Mouse (Mus musculus) myocyte (in vitro differentiated cells): Measurements from ENCODE around the gene Emcn. TPM values are rescaled to one million over a fixed set of nuclear protein-coding genes. Genes with fewer than 3 reads are reported as not detected.

Experiments used
- H3K27me3 ChIP-seq: one replicate; pipeline ENCODE4 v1.6.1; 2011; ENCODE audit not compliant: control insufficient read depth, insufficient read depth, insufficient read length
- H3K36me3 ChIP-seq: one replicate; pipeline ENCODE4 v1.6.1; 2011; ENCODE audit not compliant: control insufficient read depth, insufficient read depth
- H3K4me2 ChIP-seq: one replicate; pipeline ENCODE4 v1.6.1; 2011; ENCODE audit warnings: low read depth, control low read depth
- H3K4me3 ChIP-seq: one replicate; pipeline ENCODE4 v1.5.1; 2011; ENCODE audit warnings: mild to moderate bottlenecking, control low read depth, moderate library complexity
- H3K79me2 ChIP-seq: one replicate; pipeline ENCODE4 v1.6.1; 2011; ENCODE audit not compliant: control insufficient read depth, insufficient read depth
- H3ac ChIP-seq: one replicate; pipeline ENCODE4 v1.6.1; 2011; ENCODE audit not compliant: control insufficient read depth, insufficient read length
- CEBPB ChIP-seq: IDR thresholded peaks from 2 replicates; pipeline ENCODE4 v1.6.1; 2011; ENCODE audit warnings: mild to moderate bottlenecking, moderate library complexity; ENCODE audit not compliant: poor library complexity, insufficient read depth, severe bottlenecking
- E2F4 ChIP-seq: IDR thresholded peaks from one replicate; pipeline ENCODE4 v1.6.1; 2011; ENCODE audit warnings: mild to moderate bottlenecking, control low read depth, moderate library complexity; ENCODE audit not compliant: insufficient read depth
- MAX ChIP-seq: IDR thresholded peaks from one replicate; pipeline ENCODE4 v1.6.1; 2011; ENCODE audit warnings: low read depth, mild to moderate bottlenecking, control low read depth
- MYOD1 ChIP-seq, 3 experiments: IDR thresholded peaks; one replicate each; pipeline ENCODE4 v1.6.1; 2011; ENCODE audit warnings: control low read depth in 2 of 3, low read depth in 2 of 3, mild to moderate bottlenecking in 2 of 3, moderate library complexity in 1 of 3; ENCODE audit not compliant: insufficient read length in 2 of 3, control insufficient read depth in 1 of 3
- MYOG ChIP-seq, 3 experiments: IDR thresholded peaks; one replicate each; pipeline ENCODE4 v1.6.1; 2011; ENCODE audit warnings: control low read depth in 2 of 3, low read depth in 2 of 3, mild to moderate bottlenecking in 2 of 3; ENCODE audit not compliant: insufficient read length in 2 of 3, control insufficient read depth in 1 of 3, insufficient read depth in 1 of 3
- POLR2A ChIP-seq: IDR thresholded peaks from one replicate; pipeline ENCODE4 v1.6.1; 2011; ENCODE audit warnings: low read depth, mild to moderate bottlenecking, control low read depth, moderate library complexity; ENCODE audit not compliant: insufficient read length
- POLR2AphosphoS2 ChIP-seq: IDR thresholded peaks from one replicate; pipeline ENCODE4 v1.6.1; 2011; ENCODE audit warnings: low read depth, control low read depth; ENCODE audit not compliant: insufficient read length
- REST ChIP-seq: IDR thresholded peaks from one replicate; pipeline ENCODE4 v1.6.1; 2011; ENCODE audit warnings: mild to moderate bottlenecking, control low read depth, moderate library complexity; ENCODE audit not compliant: insufficient read depth, insufficient read length
- SRF ChIP-seq: IDR thresholded peaks from one replicate; pipeline ENCODE4 v1.6.1; 2011; ENCODE audit warnings: low read depth; ENCODE audit not compliant: control insufficient read depth, insufficient read length
- TCF12 ChIP-seq: IDR thresholded peaks from one replicate; pipeline ENCODE4 v1.6.1; 2011; ENCODE audit warnings: mild to moderate bottlenecking, control low read depth; ENCODE audit not compliant: poor library complexity, insufficient read depth, severe bottlenecking
- TCF3 ChIP-seq: IDR thresholded peaks from one replicate; pipeline ENCODE4 v1.6.1; 2011; ENCODE audit warnings: low read depth, control low read depth; ENCODE audit not compliant: insufficient read length
- USF1 ChIP-seq: IDR thresholded peaks from one replicate; pipeline ENCODE4 v1.6.1; 2011; ENCODE audit warnings: low read depth, mild to moderate bottlenecking, control low read depth, moderate library complexity
- polyA plus RNA-seq: library from polyadenylated mRNA; unstranded; fragments of >200 nt; fragmentation: generic; extraction: Trizol; gene quantifications from one replicate; pipeline ENCODE4 v1.2.1, GENCODE M21; 2012; ENCODE audit warnings: missing spikeins

Gene Emcn
- polyA plus RNA-seq, 1 experiment: not detected

- TF ChIP-seq SRF: no peak
- no peak for TF ChIP-seq TCF12
- no peak for TF ChIP-seq POLR2A
- no peak for TF ChIP-seq POLR2AphosphoS2
- Histone ChIP-seq H3K79me2 (no peaks in the 10 kb centered on the region), H3ac (no peak overlapping the region), H3K4me2 (no peak overlapping the region), H3K27me3 (no peaks in the 10 kb centered on the region), H3K4me3 (no peak overlapping the region), H3K36me3 (no peaks in the 10 kb centered on the region)
These were observed 77.8 kb downstream of the Emcn start for GRCm38 (mm10) chr3:137418636-137419035.

GRCm38 (mm10) chr3:137429516-137429915 is 88.6 kb downstream of the Emcn start:
- no peak for TF ChIP-seq SRF
- TF ChIP-seq TCF3: no peak
- no peak for TF ChIP-seq MYOG (IDR thresholded peaks at IDR 0.05; ENCODE audit: control insufficient read depth in 1 of 3, insufficient read depth in 1 of 3, insufficient read length in 2 of 3, low read depth in 2 of 3)
- no peak for TF ChIP-seq POLR2A
- no peak for TF ChIP-seq E2F4
- no peak for TF ChIP-seq MYOD1 (IDR thresholded peaks at IDR 0.05; ENCODE audit: control insufficient read depth in 1 of 3, insufficient read length in 2 of 3, low read depth in 2 of 3)
- no peak for TF ChIP-seq POLR2AphosphoS2
- no peak for TF ChIP-seq REST
- TF ChIP-seq CEBPB: no peak
- TF ChIP-seq USF1: no peak
- TF ChIP-seq TCF12: no peak
- no peak for TF ChIP-seq MAX
- H3K36me3 ChIP-seq: no peaks in the 10 kb centered on the region
- no peaks in the 10 kb centered on the region for H3K79me2 ChIP-seq
- H3K27me3 ChIP-seq: no peaks in the 10 kb centered on the region
- no peak overlapping the region for H3K4me3 ChIP-seq
- H3ac ChIP-seq: no peak overlapping the region
- H3K4me2 ChIP-seq: no peak overlapping the region

GRCm38 (mm10) chr3:137464902-137465629 is 124.2 kb downstream of the Emcn start:
- Histone ChIP-seq H3ac (no peak overlapping the region), H3K4me3 (no peak overlapping the region), H3K4me2 (no peak overlapping the region), H3K36me3 (no peaks in the 10 kb centered on the region), H3K79me2 (no peaks in the 10 kb centered on the region), H3K27me3 (no peaks in the 10 kb centered on the region)
- no peak for TF ChIP-seq SRF
- no peak for TF ChIP-seq E2F4
- TF ChIP-seq TCF12: no peak
- TF ChIP-seq MYOG (IDR thresholded peaks at IDR 0.05; ENCODE audit: control insufficient read depth in 1 of 3, insufficient read depth in 1 of 3, insufficient read length in 2 of 3, low read depth in 2 of 3): no peak
- no peak for TF ChIP-seq CEBPB
- no peak for TF ChIP-seq REST
- no peak for TF ChIP-seq MYOD1 (IDR thresholded peaks at IDR 0.05; ENCODE audit: control insufficient read depth in 1 of 3, insufficient read length in 2 of 3, low read depth in 2 of 3)
- TF ChIP-seq TCF3: no peak
- TF ChIP-seq MAX: no peak

- H3ac ChIP-seq: no peak overlapping the region
- H3K27me3 ChIP-seq: no peaks in the 10 kb centered on the region
- H3K36me3 ChIP-seq: no peaks in the 10 kb centered on the region
- no peak overlapping the region for H3K4me3 ChIP-seq
- TF ChIP-seq TCF3 (no peak), POLR2A (no peak), CEBPB (no peak), TCF12 (no peak), REST (no peak), MYOG (IDR thresholded peaks at IDR 0.05; ENCODE audit: control insufficient read depth in 1 of 3, insufficient read depth in 1 of 3, insufficient read length in 2 of 3, low read depth in 2 of 3) (no peak), SRF (no peak), MAX (no peak), MYOD1 (IDR thresholded peaks at IDR 0.05; ENCODE audit: control insufficient read depth in 1 of 3, insufficient read length in 2 of 3, low read depth in 2 of 3) (no peak), USF1 (no peak), E2F4 (no peak), POLR2AphosphoS2 (no peak)
- H3K4me2 ChIP-seq: no peak overlapping the region
- no peaks in the 10 kb centered on the region for H3K79me2 ChIP-seq
These were observed 125.1 kb downstream of the Emcn start for GRCm38 (mm10) chr3:137465953-137466352.

GRCm38 (mm10) chr3:137466766-137467165 is 125.9 kb downstream of the Emcn start:
- H3K4me2 ChIP-seq: no peak overlapping the region
- no peaks in the 10 kb centered on the region for H3K36me3 ChIP-seq
- H3K4me3 ChIP-seq: no peak overlapping the region
- no peaks in the 10 kb centered on the region for H3K27me3 ChIP-seq
- no peak overlapping the region for H3ac ChIP-seq
- TF ChIP-seq E2F4: no peak
- no peak for TF ChIP-seq MYOD1 (IDR thresholded peaks at IDR 0.05; ENCODE audit: control insufficient read depth in 1 of 3, insufficient read length in 2 of 3, low read depth in 2 of 3)
- no peak for TF ChIP-seq TCF12
- no peak for TF ChIP-seq POLR2A
- no peak for TF ChIP-seq REST
- no peak for TF ChIP-seq POLR2AphosphoS2
- TF ChIP-seq TCF3: no peak
- TF ChIP-seq SRF: no peak
- TF ChIP-seq CEBPB: no peak
- TF ChIP-seq USF1: no peak
- H3K79me2 ChIP-seq: no peaks in the 10 kb centered on the region
